Comparison of ENCODE assay signal across 23 mouse cellular contexts in the genomic region with DNA sequence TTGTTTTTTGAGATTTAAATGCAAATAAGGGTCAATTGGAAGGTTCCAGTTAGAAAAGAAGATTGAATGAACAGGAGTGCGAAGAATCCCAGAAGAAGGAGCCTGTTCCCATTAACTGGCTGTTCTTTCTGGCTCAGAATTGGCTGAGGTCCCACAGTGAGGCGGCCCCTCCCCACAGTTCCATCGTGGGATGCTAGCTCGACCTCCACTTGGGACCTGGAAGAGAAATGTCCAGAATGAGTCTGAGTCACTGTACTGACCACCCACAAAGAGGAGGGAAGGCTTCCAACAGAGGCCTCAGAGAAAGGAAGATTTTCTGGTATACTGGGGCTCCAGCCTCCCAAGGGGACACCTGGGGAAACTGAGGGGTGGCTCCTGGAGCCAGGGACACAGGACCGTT. TPM values are rescaled to one million over a fixed set of nuclear protein-coding genes. Genes with fewer than 3 reads are reported as not detected.
A peak's percentile ranks its signal among the peaks of the same experiment; 100 is the strongest.
DNase-seq lines count a peak whose midpoint lies in the region; ATAC-seq and TF ChIP-seq lines count a peak whose summit lies in the region.
"Had no signal": no experiment of that assay in that cellular context is flagged by ENCODE, and none has a peak within 500 bp of the region (broad histone marks: within the 10 kb centered on the region; RNA-seq: fewer than 3 reads in every experiment).

No protein-coding gene starts in this region.

- TF ChIP-seq CTCF in lung, adult 2 months (IDR thresholded peaks at IDR 0.05; ENCODE audit: insufficient read depth, low read length): no peak

- no peak overlapping the region for H3K9ac ChIP-seq in lung, embryonic 16.5 days (ENCODE audit: low read length)
- H3K9ac ChIP-seq in stomach, embryonic 15.5 days: no peak overlapping the region
- no peak overlapping the region for H3K9ac ChIP-seq in intestine, embryonic 16.5 days (ENCODE audit: low read depth, low read length)
- H3K9ac ChIP-seq: embryonic facial prominence, embryonic 15.5 days; heart, embryonic 13.5 days; hindbrain, embryonic 12.5 days had no signal

- 76% methylated on average over 5 of the region's 5 CpGs for WGBS in heart, embryonic 10.5 days
- 54% methylated on average over 5 of the region's 5 CpGs for WGBS in lung, embryonic 16.5 days
- WGBS in lung, adult 2 months: 56% methylated on average over 5 of the region's 5 CpGs
- WGBS in stomach, embryonic 15.5 days: 39% methylated on average over 5 of the region's 5 CpGs
- WGBS in intestine, embryonic 16.5 days: 53% methylated on average over 5 of the region's 5 CpGs

- H3K4me3 ChIP-seq in heart, embryonic 10.5 days: no peak overlapping the region
- no peak overlapping the region for H3K4me3 ChIP-seq in lung, embryonic 16.5 days (ENCODE audit: low read length)
- H3K4me3 ChIP-seq in lung, adult 2 months (replicated peaks; ENCODE audit: extremely low read depth, low read depth, low read length): no peak overlapping the region
- no peak overlapping the region for H3K4me3 ChIP-seq in stomach, embryonic 15.5 days (replicated peaks)
- H3K4me3 ChIP-seq in intestine, embryonic 16.5 days (ENCODE audit: low read length): no peak overlapping the region
- H3K4me3 ChIP-seq: embryonic facial prominence, embryonic 15.5 days; erythroblast, embryonic 14.5 days; forebrain, embryonic 10.5 days; gastrocnemius, adult 2 months; heart, embryonic 13.5 days; hindbrain, embryonic 12.5 days had no signal

- H3K27ac ChIP-seq in heart, embryonic 10.5 days: no peak overlapping the region
- peak overlapping the region; percentile 53 for H3K27ac ChIP-seq in lung, embryonic 16.5 days (ENCODE audit: low read length)
- H3K27ac ChIP-seq in stomach, embryonic 15.5 days: no peak overlapping the region; the same call in 1 of the 2 replicates
- no peak overlapping the region for H3K27ac ChIP-seq in intestine, embryonic 16.5 days (ENCODE audit: low read length)
- H3K27ac ChIP-seq: embryonic facial prominence, embryonic 15.5 days; forebrain, embryonic 10.5 days; gastrocnemius, adult 2 months; heart, embryonic 13.5 days; hindbrain, embryonic 12.5 days had no signal

- no peak overlapping the region for H3K4me2 ChIP-seq in lung, embryonic 16.5 days (ENCODE audit: low read depth, low read length)
- no peak overlapping the region for H3K4me2 ChIP-seq in stomach, embryonic 15.5 days
- H3K4me2 ChIP-seq in intestine, embryonic 16.5 days (ENCODE audit: low read depth, low read length): no peak overlapping the region
- H3K4me2 ChIP-seq: embryonic facial prominence, embryonic 15.5 days; heart, embryonic 13.5 days; hindbrain, embryonic 12.5 days had no signal

- no peaks in the 10 kb centered on the region for H3K9me3 ChIP-seq in heart, embryonic 10.5 days
- H3K9me3 ChIP-seq in lung, embryonic 16.5 days (ENCODE audit: control insufficient read depth, low read length): no peaks in the 10 kb centered on the region
- no peaks in the 10 kb centered on the region for H3K9me3 ChIP-seq in stomach, embryonic 15.5 days
- H3K9me3 ChIP-seq in intestine, embryonic 16.5 days (ENCODE audit: control insufficient read depth, low read length): no peaks in the 10 kb centered on the region
- H3K9me3 ChIP-seq: embryonic facial prominence, embryonic 15.5 days; forebrain, embryonic 10.5 days; heart, embryonic 13.5 days; hindbrain, embryonic 12.5 days had no signal

- no peak for TF ChIP-seq POLR2A in lung, adult 2 months (IDR thresholded peaks at IDR 0.05; ENCODE audit: borderline replicate concordance, extremely low read depth, low read depth, low read length)

- H3K36me3 ChIP-seq in heart, embryonic 10.5 days: no peaks in the 10 kb centered on the region
- no peaks in the 10 kb centered on the region for H3K36me3 ChIP-seq in lung, embryonic 16.5 days (ENCODE audit: control insufficient read depth, insufficient read depth, low read length)
- H3K36me3 ChIP-seq in stomach, embryonic 15.5 days: no peaks in the 10 kb centered on the region
- no peaks in the 10 kb centered on the region for H3K36me3 ChIP-seq in intestine, embryonic 16.5 days (ENCODE audit: control insufficient read depth, insufficient read depth, low read length)
- H3K36me3 ChIP-seq: embryonic facial prominence, embryonic 15.5 days; forebrain, embryonic 10.5 days; heart, embryonic 13.5 days; hindbrain, embryonic 12.5 days had no signal

- peak; percentile 33 for DNase-seq in heart, postnatal 4 days
- DNase-seq in heart, embryonic 10.5 days (ENCODE audit: low spot score): no peak
- no peak for DNase-seq in lung, adult 2 months
- no peak for DNase-seq in natural killer cell, adult 2 months (ENCODE audit: low spot score in 2 of 2)
- DNase-seq: adrenal gland, adult 8-10 months; adrenal gland, postnatal 36 days; cerebellum, adult 11 months; cerebellum, adult 9-10 months; cerebellum, postnatal 36 days; gastrocnemius, adult 2 months; gastrocnemius, postnatal 25 days; heart, postnatal 36 days had no signal

- peaks cover 24% of the 10 kb centered on the region for H3K4me1 ChIP-seq in heart, embryonic 10.5 days
- peaks cover 25% of the 10 kb centered on the region for H3K4me1 ChIP-seq in lung, embryonic 16.5 days (replicated peaks; ENCODE audit: control insufficient read depth, insufficient read depth, low read length)
- H3K4me1 ChIP-seq in lung, adult 2 months (ENCODE audit: control insufficient read depth, insufficient read depth, low read length): no peaks in the 10 kb centered on the region; the same call in 1 of the 2 replicates
- H3K4me1 ChIP-seq in stomach, embryonic 15.5 days: peaks cover 10% of the 10 kb centered on the region; the same call in 1 of the 2 replicates
- peaks cover 8% of the 10 kb centered on the region; the same call in 1 of the 2 replicates for H3K4me1 ChIP-seq in intestine, embryonic 16.5 days (ENCODE audit: control insufficient read depth, insufficient read depth, low read length)
- H3K4me1 ChIP-seq: hindbrain, embryonic 12.5 days had no signal

- no peaks in the 10 kb centered on the region for H3K27me3 ChIP-seq in heart, embryonic 10.5 days (ENCODE audit: insufficient read depth, poor library complexity, severe bottlenecking)
- no peaks in the 10 kb centered on the region for H3K27me3 ChIP-seq in lung, embryonic 16.5 days (ENCODE audit: control insufficient read depth, insufficient read depth, low read depth, low read length)
- H3K27me3 ChIP-seq in stomach, embryonic 15.5 days (replicated peaks): no peaks in the 10 kb centered on the region
- H3K27me3 ChIP-seq in intestine, embryonic 16.5 days (replicated peaks; ENCODE audit: control insufficient read depth, insufficient read depth, low read length): no peaks in the 10 kb centered on the region
- H3K27me3 ChIP-seq: CH12.LX; embryonic facial prominence, embryonic 15.5 days; heart, embryonic 13.5 days; hindbrain, embryonic 12.5 days had no signal

- ATAC-seq in lung, embryonic 16.5 days (ENCODE audit: low read depth): no peak
- peak; percentile 50; the same call in 1 of the 2 replicates for ATAC-seq in stomach, embryonic 15.5 days (ENCODE audit: insufficient read depth, low FRiP score, low read depth)
- no peak for ATAC-seq in intestine, embryonic 16.5 days
- ATAC-seq: forebrain, embryonic 14.5 days; hindbrain, embryonic 16.5 days had no signal

RNA-seq across cellular contexts. Expression of a gene that starts 23.7 kb away (rescaled TPM):
- total RNA-seq in heart, postnatal 4 days (2021): 10 to 100 TPM; 15.5 to 16.5 TPM
- polyA plus RNA-seq in heart, embryonic 10.5 days (2016; fragmentation: Nextera tagmentation; extraction: Ambion mirVana): 32.3 and 35.6 TPM in 2 replicates
- 23.1 and 25.2 TPM in 2 replicates for polyA plus RNA-seq in lung, embryonic 16.5 days (2015; fragmentation: Nextera tagmentation; extraction: Ambion mirVana)
- polyA plus RNA-seq in lung, adult 2 months (2012; rRNA removed): 0.42 and 0.75 TPM in 2 replicates
- 18.5 and 21.6 TPM in 2 replicates for polyA plus RNA-seq in stomach, embryonic 15.5 days (2015; fragmentation: Nextera tagmentation; extraction: Ambion mirVana)
- 11.7 and 12.8 TPM in 2 replicates for polyA plus RNA-seq in intestine, embryonic 16.5 days (2015; fragmentation: Nextera tagmentation; extraction: Ambion mirVana)
